Mouse (Mus musculus) layer of hippocampus, postnatal 25 days (tissue): ENCODE measurements around the gene Dppa5a. TPM values are rescaled to one million over a fixed set of nuclear protein-coding genes. Genes with fewer than 3 reads are reported as not detected.
"Not testable (repeated sequence)": the region's sequence is repeated elsewhere in the genome, so short reads cannot be mapped to it uniquely, and the experiment has no call there.

ENCODE experiments used
- DNase-seq, 2 experiments: peaks; one replicate each; pipeline ENCODE4 v3.0.0; 2022; ENCODE audit warnings: mixed read lengths in 2 of 2, low spot score in 1 of 2; ENCODE audit errors: extremely low spot score in 1 of 2
- total RNA-seq, 2 experiments: library from RNA; stranded (reverse); gene quantifications; 2 replicates each; pipeline ENCODE4 v1.2.3; 2021

The Dppa5a gene
- total RNA-seq, result not detected

DNA sequence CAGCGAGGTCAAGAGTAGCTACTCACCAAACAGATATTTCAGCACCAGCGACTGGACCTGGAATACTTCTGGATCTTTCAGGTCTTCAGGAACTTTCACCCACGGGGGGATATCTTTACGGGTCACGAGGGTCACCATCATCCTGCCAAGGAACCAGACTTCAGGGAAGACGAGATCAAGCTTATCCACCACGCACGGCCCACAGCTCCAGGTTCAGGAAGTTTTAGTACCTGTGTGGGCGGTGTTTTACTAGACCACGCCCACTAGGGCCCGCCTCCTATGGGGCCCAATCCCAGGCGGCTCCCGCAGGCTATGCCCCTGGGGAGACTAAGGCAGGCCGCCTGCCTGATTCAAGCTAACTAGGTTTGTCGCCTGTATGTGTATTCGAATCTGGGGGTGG is at the start of gene Dppa5a:
Gene Dppa5a (minus strand): TSS at position 219 of the 400 bp plus-strand sequence.
- not testable (repeated sequence) for DNase-seq

DNA sequence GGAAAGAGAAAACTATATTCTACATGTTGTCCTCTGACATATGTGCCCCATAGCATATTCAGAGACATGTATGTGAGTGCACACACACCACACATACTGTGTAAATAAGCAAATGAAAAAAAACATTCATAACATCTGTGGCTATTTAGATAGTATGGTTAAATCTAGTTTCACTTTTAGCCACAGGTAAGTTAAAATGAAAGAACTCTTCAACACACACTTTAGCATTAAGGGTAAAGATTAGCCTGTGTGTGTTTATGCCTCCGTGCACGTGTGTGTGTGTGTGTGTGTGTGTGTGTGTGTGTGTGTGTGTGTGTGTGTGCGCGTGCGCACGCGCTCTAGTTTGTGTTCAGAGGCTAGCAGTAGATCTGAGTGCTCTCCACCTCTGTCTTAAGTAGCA is 33.6 kb upstream of the Dppa5a start:
- DNase-seq, result no peak

GRCm38 (mm10) chr9:78400570-78400969 is 32.6 kb upstream of the Dppa5a start:
- DNase-seq, result no peak

GRCm38 (mm10) chr9:78396517-78396916 is 28.5 kb upstream of the Dppa5a start:
- no peak for DNase-seq

GRCm38 (mm10) chr9:78395630-78396351 is 27.8 kb upstream of the Dppa5a start, which contains the start of gene Ddx43:
Gene Ddx43, plus strand, starts transcription at chr9:78395777.
- peak; percentile 6 to 14 for DNase-seq

DNA sequence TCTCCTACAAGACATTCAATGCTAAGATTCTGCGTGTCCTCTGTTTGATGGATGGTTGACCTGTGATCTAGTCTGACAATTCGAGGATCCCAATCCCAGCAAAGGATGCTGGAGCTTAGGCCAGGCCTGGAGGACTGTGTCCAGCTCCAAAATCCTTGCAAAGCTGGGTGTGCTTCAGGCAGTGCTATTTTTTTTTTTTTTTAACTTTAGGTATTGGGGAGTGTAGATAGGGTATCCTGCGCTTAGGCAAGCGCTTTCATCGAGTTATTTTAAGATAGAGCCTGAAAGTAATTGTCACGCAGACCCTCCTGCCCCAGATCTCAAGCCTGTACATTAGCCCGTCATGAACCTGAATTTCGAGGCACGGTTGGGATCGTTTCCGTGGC is 27.3 kb upstream of the Dppa5a start:
- DNase-seq, result no peak

DNA sequence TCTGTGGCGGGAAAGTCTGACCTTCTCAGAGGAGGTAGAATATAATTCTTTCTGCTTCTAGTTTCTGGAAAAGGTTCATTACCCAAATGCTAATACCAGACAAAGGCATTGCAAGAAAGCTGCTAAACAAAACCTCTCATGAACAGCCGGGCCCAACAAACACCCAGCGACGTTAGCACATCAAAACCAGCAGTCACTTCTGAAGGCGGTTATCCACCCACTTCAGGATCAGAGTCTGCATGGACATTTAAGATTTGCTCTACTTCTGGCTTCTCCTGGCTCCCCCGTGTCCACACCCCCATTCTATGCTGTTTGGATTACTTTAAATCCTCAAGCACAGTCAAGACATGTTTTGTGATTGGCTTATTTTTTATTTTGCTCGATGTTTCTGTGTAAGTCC is 26.6 kb upstream of the Dppa5a start:
- DNase-seq, result no peak

GRCm38 (mm10) chr9:78393741-78394140 is 25.8 kb upstream of the Dppa5a start:
- DNase-seq, result no peak

DNA sequence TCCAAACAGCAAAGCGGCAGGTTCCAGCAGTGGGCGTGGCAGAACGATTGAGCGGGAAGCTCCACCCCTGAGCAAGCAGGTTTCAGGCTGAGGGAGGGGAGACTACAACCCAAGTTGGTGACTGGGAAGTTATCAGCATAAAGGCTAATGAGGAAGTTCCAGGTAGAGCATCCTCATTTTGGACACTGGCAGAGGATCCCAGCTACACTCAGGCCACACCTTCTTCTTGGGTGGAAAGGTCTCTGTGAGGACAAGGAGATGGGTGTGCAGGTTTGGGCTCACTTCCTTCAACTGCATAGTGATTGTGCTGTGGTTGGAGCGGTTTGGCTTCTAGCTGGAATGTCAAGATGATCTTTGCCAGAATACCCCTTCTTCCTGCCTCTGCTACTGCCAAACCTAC is 22.0 kb upstream of the Dppa5a start:
- no peak for DNase-seq

GRCm38 (mm10) chr9:78386947-78387346 is 19.0 kb upstream of the Dppa5a start:
- DNase-seq, result no peak

DNA sequence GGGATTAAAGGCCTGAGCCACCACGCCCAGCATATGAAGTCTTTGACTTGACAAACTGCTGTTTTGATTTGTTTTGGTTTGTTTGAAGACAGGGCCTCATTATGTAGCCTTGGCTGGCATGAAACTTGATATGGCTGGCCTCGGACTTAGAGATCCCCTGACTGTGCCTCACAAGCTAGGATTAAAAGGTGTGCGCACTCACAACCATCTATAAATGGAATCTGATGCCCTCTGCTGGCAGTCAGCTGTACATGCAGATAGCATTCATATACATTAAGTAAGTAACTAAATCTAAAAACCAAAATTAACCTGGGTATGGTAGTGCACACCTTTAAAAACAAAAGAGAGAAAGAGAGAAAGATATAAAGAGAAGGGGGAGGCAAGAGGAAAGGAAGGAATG is 17.9 kb upstream of the Dppa5a start:
- DNase-seq, result no peak

DNA sequence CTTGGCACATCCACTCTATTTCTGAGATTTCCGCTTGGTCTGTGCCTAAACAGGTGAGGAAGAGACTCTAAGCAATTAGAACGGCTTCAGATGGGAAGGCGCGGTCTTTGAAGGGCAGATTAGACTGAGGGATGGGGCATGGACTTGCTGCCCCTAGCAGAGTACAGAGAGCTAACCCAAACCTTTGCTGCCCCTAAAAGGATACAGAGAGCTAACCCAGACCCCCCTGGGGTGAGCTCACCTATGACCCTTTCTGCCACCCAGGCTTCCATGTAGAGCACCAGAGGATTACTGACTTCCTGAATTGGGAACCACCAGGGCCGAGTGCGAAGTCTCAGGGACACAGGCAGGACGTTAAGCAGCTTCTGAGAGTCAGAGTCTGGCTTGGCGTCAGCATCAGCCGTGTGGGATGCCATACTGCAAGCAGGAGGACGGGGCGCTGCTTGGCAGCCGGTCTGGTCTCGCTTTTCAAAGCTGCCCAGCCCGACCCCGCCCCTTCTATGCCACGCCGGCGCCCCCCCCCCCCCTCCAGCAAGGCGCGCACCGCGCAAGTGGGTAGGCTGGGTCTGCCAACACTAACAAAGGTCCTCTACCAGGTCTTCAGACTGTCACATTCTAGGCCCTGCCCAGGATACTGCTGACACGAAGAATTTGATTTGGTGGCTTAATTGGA is 10.3 kb upstream of the Dppa5a start, which contains the start of gene Ooep:
Gene Ooep (minus strand): TSS at position 613 of the 673 bp plus-strand sequence.
- DNase-seq, result peak; percentile 7 to 16

GRCm38 (mm10) chr9:78377546-78377945 is 9.6 kb upstream of the Dppa5a start:
- no peak for DNase-seq

GRCm38 (mm10) chr9:78375486-78375885 is 7.5 kb upstream of the Dppa5a start:
- DNase-seq, result no peak

GRCm38 (mm10) chr9:78374885-78375389 is 7.0 kb upstream of the Dppa5a start:
- no peak for DNase-seq

GRCm38 (mm10) chr9:78374397-78374796 is 6.4 kb upstream of the Dppa5a start:
- DNase-seq, result no peak

- DNase-seq, result no peak
Observed at GRCm38 (mm10) chr9:78372827-78373504, 5.0 kb upstream of the Dppa5a start.

- DNase-seq, result no peak
Observed at GRCm38 (mm10) chr9:78371441-78371840, 3.5 kb upstream of the Dppa5a start.

- no peak for DNase-seq
Observed at GRCm38 (mm10) chr9:78369786-78370185, 1.8 kb upstream of the Dppa5a start.

GRCm38 (mm10) chr9:78369349-78369748 is 1.4 kb upstream of the Dppa5a start:
- no peak for DNase-seq

DNA sequence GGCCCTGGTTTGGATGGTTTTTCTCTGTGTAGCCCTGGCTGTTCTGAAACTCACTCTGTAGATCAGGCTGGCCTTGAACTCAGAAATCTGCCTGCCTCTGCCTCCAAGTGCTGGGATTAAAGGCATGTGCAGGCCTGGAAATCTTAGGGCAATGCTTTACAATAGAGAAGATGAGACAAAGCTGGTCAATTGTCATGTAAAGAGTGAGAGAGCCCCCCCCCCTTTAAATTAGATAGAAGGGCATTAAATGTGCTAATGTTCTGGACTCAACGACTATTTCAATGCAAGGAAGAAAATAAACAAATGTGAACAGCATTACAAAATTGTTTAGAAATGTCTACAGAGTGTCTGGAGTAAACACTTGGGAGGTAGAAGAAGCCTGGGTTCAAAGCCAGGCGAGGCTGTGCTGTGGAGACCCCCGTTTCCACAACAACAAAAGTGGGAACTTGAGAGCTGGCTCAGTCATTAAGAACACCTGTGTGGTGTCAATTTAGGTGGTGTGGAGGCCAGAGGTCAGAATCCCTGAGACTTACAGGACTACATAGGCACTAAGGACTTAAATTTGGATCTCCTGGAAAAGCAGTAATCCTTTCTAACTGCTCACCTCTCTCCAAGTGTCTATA is 805 bp upstream of the Dppa5a start:
- no peak for DNase-seq
